ENCODE assay signal across 18 mouse cellular contexts in genomic region chr6:34407403-34407802, GRCm38 (mm10). TPM values are rescaled to one million over a fixed set of nuclear protein-coding genes. Genes with fewer than 3 reads are reported as not detected.
"Had no signal": no experiment of that assay in that cellular context is flagged by ENCODE, and none has a peak within 500 bp of the region (broad histone marks: within the 10 kb centered on the region; RNA-seq: fewer than 3 reads in every experiment).

No protein-coding gene starts in this region.

- H3K9ac ChIP-seq: limb, embryonic 13.5 days; liver, embryonic 15.5 days; midbrain, embryonic 15.5 days; neural tube, embryonic 12.5 days had no signal

- H3K4me3 ChIP-seq: left cerebral cortex, adult 2 months; limb, embryonic 13.5 days; liver, embryonic 15.5 days; megakaryocyte, embryonic 14.5 days; midbrain, embryonic 15.5 days; neural tube, embryonic 12.5 days had no signal

- H3K27ac ChIP-seq: left cerebral cortex, adult 2 months; limb, embryonic 13.5 days; liver, embryonic 15.5 days; macrophage; midbrain, embryonic 15.5 days; neural tube, embryonic 12.5 days; stomach, postnatal 0 days had no signal

- H3K4me1 ChIP-seq: limb, embryonic 13.5 days; midbrain, embryonic 15.5 days; neural tube, embryonic 12.5 days had no signal

- H3K9me3 ChIP-seq: limb, embryonic 13.5 days; liver, embryonic 15.5 days; midbrain, embryonic 15.5 days; neural tube, embryonic 12.5 days had no signal

- H3K27me3 ChIP-seq: limb, embryonic 13.5 days; liver, embryonic 15.5 days; midbrain, embryonic 15.5 days; neural tube, embryonic 12.5 days had no signal

- H3K4me2 ChIP-seq: limb, embryonic 13.5 days; liver, embryonic 11.5 days; liver, embryonic 15.5 days; midbrain, embryonic 11.5 days; midbrain, embryonic 15.5 days; neural tube, embryonic 12.5 days had no signal

- H3K36me3 ChIP-seq: limb, embryonic 13.5 days; liver, embryonic 15.5 days; midbrain, embryonic 15.5 days; neural tube, embryonic 12.5 days had no signal

- DNase-seq: kidney, adult 8-10 months; kidney, postnatal 25 days; lung, postnatal 14 days; thymus, postnatal 14 days had no signal

- ATAC-seq: midbrain, embryonic 15.5 days had no signal

RNA-seq across cellular contexts. Expression of gene Akr1b7, which starts 4.7 kb away (rescaled TPM):
- total RNA-seq: layer of hippocampus, postnatal 25 days; left cerebral cortex, adult 2 months; left cerebral cortex, postnatal 36 days; monocyte, adult 5-6 weeks; neutrophil, adult 5-6 weeks had no signal
- polyA plus RNA-seq: limb, embryonic 13.5 days; macrophage; midbrain, embryonic 11.5 days; midbrain, embryonic 15.5 days; neural tube, embryonic 12.5 days had no signal

RNA-seq across cellular contexts. Expression of gene Akr1b8, which starts 53.5 kb away (rescaled TPM):
- total RNA-seq: monocyte, adult 5-6 weeks; neutrophil, adult 5-6 weeks had no signal
